Mouse (Mus musculus): ENCODE data around the gene Nprl2. TPM values are rescaled to one million over a fixed set of nuclear protein-coding genes. Genes with fewer than 3 reads are reported as not detected.

Gene Nprl2
- polyA plus RNA-seq, 1 experiment from 2014 or later = 34.6 TPM

- peak overlapping the region; percentile 97 for H3K4me2 ChIP-seq
- peaks cover 10% of the 10 kb centered on the region for H3K4me1 ChIP-seq (ENCODE audit: insufficient read depth)
- WGBS = under 1% methylated on average over 40 of the region's 40 CpGs
- peak overlapping the region; percentile 59 for H3K27ac ChIP-seq (ENCODE audit: low read depth)
- H3K36me3 ChIP-seq (ENCODE audit: insufficient read depth) = peaks cover 32% of the 10 kb centered on the region
- TF ChIP-seq CTCF (IDR thresholded peaks at IDR 0.05; ENCODE audit: low read depth) = no peak
- peak; percentile 4; the same call in 1 of the 2 replicates for ATAC-seq (ENCODE audit: insufficient read depth)
- H3K27me3 ChIP-seq (ENCODE audit: insufficient read depth, low read length) = no peaks in the 10 kb centered on the region
- peak overlapping the region; percentile 87 for H3K4me3 ChIP-seq (ENCODE audit: low read depth, low read length)
- no peaks in the 10 kb centered on the region for H3K9me3 ChIP-seq (ENCODE audit: low read depth, low read length)
- peak overlapping the region; percentile 82 for H3K9ac ChIP-seq
- DNase-seq = peak; percentile 60
Measured at GRCm38 (mm10) chr9:107534408-107535202, 7.4 kb upstream of the Nprl2 start.

DNA sequence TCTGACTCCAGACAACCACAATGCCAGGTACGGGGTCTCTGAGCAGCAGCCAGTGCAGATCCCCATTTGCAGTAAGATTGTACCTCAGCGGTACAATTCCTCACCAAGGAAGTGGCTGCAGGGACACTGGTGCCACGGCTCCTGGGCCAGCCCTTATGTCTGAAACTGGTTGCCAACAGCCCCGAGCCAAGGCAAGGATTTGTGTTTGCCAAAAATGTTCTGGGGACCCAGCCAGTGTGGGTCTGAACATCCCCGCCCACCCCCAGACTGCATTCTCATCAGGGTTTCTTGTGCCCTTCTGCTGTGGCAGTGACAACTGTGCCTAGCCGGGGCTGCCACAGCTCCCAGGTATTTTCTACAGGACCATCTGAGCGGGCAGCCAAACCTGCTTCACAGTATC is 3.8 kb upstream of the Nprl2 start:
- Histone ChIP-seq H3K9me3 (ENCODE audit: low read depth, low read length) (no peaks in the 10 kb centered on the region), H3K4me3 (ENCODE audit: low read depth, low read length) (no peak overlapping the region), H3K36me3 (ENCODE audit: insufficient read depth) (peaks cover 39% of the 10 kb centered on the region), H3K4me2 (no peak overlapping the region), H3K27me3 (ENCODE audit: insufficient read depth, low read length) (no peaks in the 10 kb centered on the region), H3K27ac (ENCODE audit: low read depth) (no peak overlapping the region), H3K4me1 (ENCODE audit: insufficient read depth) (peaks cover 20% of the 10 kb centered on the region), H3K9ac (no peak overlapping the region)
- WGBS = 88% methylated on average over 7 of the region's 7 CpGs
- DNase-seq (no peak), ATAC-seq (ENCODE audit: insufficient read depth) (no peak)
- TF ChIP-seq CTCF (IDR thresholded peaks at IDR 0.05; ENCODE audit: low read depth) = no peak

GRCm38 (mm10) chr9:107538711-107539110 is 3.3 kb upstream of the Nprl2 start:
- TF ChIP-seq CTCF (IDR thresholded peaks at IDR 0.05; ENCODE audit: low read depth) = no peak
- H3K27me3 ChIP-seq (ENCODE audit: insufficient read depth, low read length) = no peaks in the 10 kb centered on the region
- H3K9me3 ChIP-seq (ENCODE audit: low read depth, low read length) = no peaks in the 10 kb centered on the region
- peaks cover 43% of the 10 kb centered on the region for H3K36me3 ChIP-seq (ENCODE audit: insufficient read depth)
- peaks cover 20% of the 10 kb centered on the region for H3K4me1 ChIP-seq (ENCODE audit: insufficient read depth)
- ATAC-seq (ENCODE audit: insufficient read depth) (no peak), DNase-seq (no peak)
- H3K4me2 ChIP-seq = no peak overlapping the region
- 91% methylated on average over 3 of the region's 3 CpGs for WGBS
- no peak overlapping the region for H3K4me3 ChIP-seq (ENCODE audit: low read depth, low read length)
- no peak overlapping the region for H3K27ac ChIP-seq (ENCODE audit: low read depth)
- no peak overlapping the region for H3K9ac ChIP-seq

DNA sequence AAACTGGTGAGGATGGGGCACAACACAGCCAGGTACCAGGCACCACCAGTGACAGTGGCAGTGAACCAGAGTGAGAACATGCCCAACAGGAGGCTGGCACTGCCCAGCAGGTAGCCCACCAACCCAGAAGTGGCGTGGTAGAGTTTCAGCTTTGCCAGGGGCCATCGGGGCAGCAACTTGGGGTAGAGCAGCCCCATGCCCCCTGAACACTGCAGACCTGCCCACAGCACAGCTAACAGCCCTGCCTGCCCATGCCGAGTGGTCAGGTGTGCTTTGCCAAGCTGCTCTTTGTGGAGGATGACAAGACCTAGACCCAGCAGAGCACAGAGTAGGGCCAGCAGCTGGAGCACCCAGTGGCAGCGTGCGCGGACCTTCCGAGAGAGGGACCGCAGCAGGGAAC is 2.1 kb upstream of the Nprl2 start:
- H3K4me1 ChIP-seq (ENCODE audit: insufficient read depth) = peaks cover 20% of the 10 kb centered on the region
- no peak for DNase-seq
- no peak for ATAC-seq (ENCODE audit: insufficient read depth)
- no peak overlapping the region for H3K4me3 ChIP-seq (ENCODE audit: low read depth, low read length)
- H3K4me2 ChIP-seq = no peak overlapping the region
- peaks cover 55% of the 10 kb centered on the region for H3K36me3 ChIP-seq (ENCODE audit: insufficient read depth)
- H3K27me3 ChIP-seq (ENCODE audit: insufficient read depth, low read length) = no peaks in the 10 kb centered on the region
- no peaks in the 10 kb centered on the region for H3K9me3 ChIP-seq (ENCODE audit: low read depth, low read length)
- H3K9ac ChIP-seq = no peak overlapping the region
- no peak overlapping the region for H3K27ac ChIP-seq (ENCODE audit: low read depth)
- no peak for TF ChIP-seq CTCF (IDR thresholded peaks at IDR 0.05; ENCODE audit: low read depth)
- WGBS = 94% methylated on average over 8 of the region's 8 CpGs

GRCm38 (mm10) chr9:107540420-107540819 is 1.6 kb upstream of the Nprl2 start:
- no peaks in the 10 kb centered on the region for H3K9me3 ChIP-seq (ENCODE audit: low read depth, low read length)
- DNase-seq (no peak), ATAC-seq (ENCODE audit: insufficient read depth) (no peak)
- no peaks in the 10 kb centered on the region for H3K27me3 ChIP-seq (ENCODE audit: insufficient read depth, low read length)
- TF ChIP-seq CTCF (IDR thresholded peaks at IDR 0.05; ENCODE audit: low read depth) = no peak
- 60% methylated on average over 4 of the region's 4 CpGs for WGBS
- H3K4me2 ChIP-seq = peak overlapping the region; percentile 97; the same call in 1 of the 2 replicates
- H3K4me1 ChIP-seq (ENCODE audit: insufficient read depth) = peaks cover 19% of the 10 kb centered on the region
- no peak overlapping the region for H3K4me3 ChIP-seq (ENCODE audit: low read depth, low read length)
- peaks cover 59% of the 10 kb centered on the region for H3K36me3 ChIP-seq (ENCODE audit: insufficient read depth)
- H3K27ac ChIP-seq (ENCODE audit: low read depth) = no peak overlapping the region
- no peak overlapping the region for H3K9ac ChIP-seq

GRCm38 (mm10) chr9:107541005-107541404 is 1.0 kb upstream of the Nprl2 start:
- peaks cover 62% of the 10 kb centered on the region for H3K36me3 ChIP-seq (ENCODE audit: insufficient read depth)

DNA sequence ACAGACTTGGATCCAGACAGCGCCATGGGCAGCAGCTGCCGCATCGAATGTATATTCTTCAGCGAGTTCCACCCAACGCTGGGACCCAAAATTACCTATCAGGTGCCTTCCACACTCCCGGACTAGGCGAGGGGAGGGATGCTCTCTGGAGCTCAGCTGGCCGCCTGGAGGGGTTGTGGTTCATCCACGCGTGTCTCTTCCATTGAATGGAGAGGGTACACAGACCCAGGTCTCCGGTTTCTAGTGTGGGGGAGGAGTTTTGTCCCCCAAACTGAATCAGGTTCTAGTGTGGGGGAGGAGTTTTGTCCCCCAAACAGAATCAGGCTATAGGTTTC is 293 bp downstream of the Nprl2 start:
- Histone ChIP-seq H3K4me1 (ENCODE audit: insufficient read depth) (peaks cover 11% of the 10 kb centered on the region), H3K27me3 (ENCODE audit: insufficient read depth, low read length) (no peaks in the 10 kb centered on the region), H3K9ac (peak overlapping the region; percentile 61), H3K36me3 (ENCODE audit: insufficient read depth) (peaks cover 52% of the 10 kb centered on the region), H3K9me3 (ENCODE audit: low read depth, low read length) (no peaks in the 10 kb centered on the region), H3K4me3 (ENCODE audit: low read depth, low read length) (peak overlapping the region; percentile 63), H3K27ac (ENCODE audit: low read depth) (peak overlapping the region; percentile 18; the same call in 1 of the 2 replicates), H3K4me2 (peak overlapping the region; percentile 97)
- DNase-seq (no peak), ATAC-seq (ENCODE audit: insufficient read depth) (peak; percentile 33; the same call in 1 of the 2 replicates)
- no peak for TF ChIP-seq CTCF (IDR thresholded peaks at IDR 0.05; ENCODE audit: low read depth)
- 2% methylated on average over 11 of the region's 11 CpGs for WGBS

More at GRCm38 (mm10) chr9:107541005-107541404, 1.0 kb upstream of the Nprl2 start:
- Histone ChIP-seq H3K27ac (ENCODE audit: low read depth) (no peak overlapping the region; the same call in 1 of the 2 replicates), H3K27me3 (ENCODE audit: insufficient read depth, low read length) (no peaks in the 10 kb centered on the region), H3K4me3 (ENCODE audit: low read depth, low read length) (peak overlapping the region; percentile 63), H3K4me2 (peak overlapping the region; percentile 97), H3K9ac (peak overlapping the region; percentile 32), H3K4me1 (ENCODE audit: insufficient read depth) (peaks cover 13% of the 10 kb centered on the region), H3K9me3 (ENCODE audit: low read depth, low read length) (no peaks in the 10 kb centered on the region)
- DNase-seq = no peak
- 18% methylated on average over 10 of the region's 10 CpGs for WGBS
- ATAC-seq (ENCODE audit: insufficient read depth) = no peak; the same call in 1 of the 2 replicates
- TF ChIP-seq CTCF (IDR thresholded peaks at IDR 0.05; ENCODE audit: low read depth) = no peak
